Mouse (Mus musculus) erythroid progenitor cell, adult 5-6 weeks (primary cell): ENCODE data around the gene Bag1. TPM values are rescaled to one million over a fixed set of nuclear protein-coding genes. Genes with fewer than 3 reads are reported as not detected.

Experiments
- ATAC-seq: replicated peaks from 2 replicates; pipeline ENCODE4 v1.8.0; 2016; ENCODE audit warnings: moderate number of reproducible peaks, mild to moderate bottlenecking, moderate TSS enrichment, inconsistent platforms; ENCODE audit not compliant: poor library complexity, low FRiP score, severe bottlenecking
- total RNA-seq, 2 experiments: library from RNA; stranded (forward) in 1 of 2; stranded (reverse) in 1 of 2; fragments of 150-400 nt in 1 of 2; fragments of 186-747, 209-891 nt in 1 of 2; gene quantifications; 2 replicates each; pipeline versions ENCODE4 v1.2.3 to v1.2.4; 2015 to 2017; ENCODE audit warnings: low replicate concordance in 2 of 2

Gene Bag1
- total RNA-seq, 2 experiments from 2014 or later, result 125 to 234 TPM

- no peak for ATAC-seq
Measured at GRCm38 (mm10) chr4:40938793-40939192, 9.3 kb downstream of the Bag1 start.

DNA sequence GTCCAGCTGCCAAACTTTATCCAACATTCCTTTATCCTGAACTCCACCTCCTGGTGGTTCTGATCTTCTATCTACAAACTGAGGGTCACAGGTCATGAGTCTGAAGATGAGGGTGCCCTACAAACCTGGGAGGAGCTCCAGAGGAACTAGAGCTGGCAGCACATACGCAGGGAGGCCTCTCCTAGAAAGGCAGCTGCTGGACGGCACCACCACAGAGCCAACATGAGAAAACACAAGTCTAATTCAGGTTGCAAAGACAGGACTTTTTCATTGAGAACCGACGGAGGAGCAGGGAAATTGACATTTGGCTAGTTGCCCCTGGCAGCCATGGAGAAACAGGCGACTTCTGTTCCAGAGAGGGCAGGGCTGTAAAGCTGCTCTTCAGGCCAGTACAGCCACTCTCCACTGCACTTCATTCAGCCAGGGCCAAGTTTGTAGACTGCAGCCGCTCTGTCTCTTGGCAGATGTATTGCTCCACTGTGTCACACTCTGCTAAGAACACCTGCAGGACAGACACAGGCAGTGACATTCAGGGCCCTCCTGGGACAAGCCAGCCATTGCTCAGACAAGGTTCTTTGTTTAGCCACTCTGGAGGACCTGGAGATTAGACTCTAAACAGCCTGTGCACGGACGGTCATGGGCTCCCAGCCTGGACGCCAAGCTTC, 11.8 kb downstream of the Bag1 start:
- no peak for ATAC-seq

DNA sequence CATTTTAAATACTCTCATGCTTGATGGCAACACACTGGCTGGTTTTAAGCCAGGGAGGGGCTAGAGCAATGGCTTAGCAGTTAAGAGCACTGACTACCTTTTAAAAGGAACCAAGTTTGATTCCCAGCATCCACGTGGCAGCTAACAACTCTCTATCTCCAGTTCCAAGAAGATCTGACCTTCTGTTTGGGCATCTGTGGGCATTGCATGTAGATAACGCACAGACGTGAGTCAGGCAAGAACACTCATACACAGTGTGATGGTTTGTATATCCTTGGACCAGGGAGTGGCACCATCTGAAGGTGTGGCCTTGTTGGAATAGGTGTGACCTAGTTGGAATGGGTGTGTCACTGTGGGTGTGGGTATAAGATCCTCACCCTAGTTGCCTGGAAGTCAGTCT, 13.7 kb downstream of the Bag1 start:
- peak; percentile 76 for ATAC-seq

GRCm38 (mm10) chr4:40933694-40934093, 14.4 kb downstream of the Bag1 start:
- no peak for ATAC-seq

DNA sequence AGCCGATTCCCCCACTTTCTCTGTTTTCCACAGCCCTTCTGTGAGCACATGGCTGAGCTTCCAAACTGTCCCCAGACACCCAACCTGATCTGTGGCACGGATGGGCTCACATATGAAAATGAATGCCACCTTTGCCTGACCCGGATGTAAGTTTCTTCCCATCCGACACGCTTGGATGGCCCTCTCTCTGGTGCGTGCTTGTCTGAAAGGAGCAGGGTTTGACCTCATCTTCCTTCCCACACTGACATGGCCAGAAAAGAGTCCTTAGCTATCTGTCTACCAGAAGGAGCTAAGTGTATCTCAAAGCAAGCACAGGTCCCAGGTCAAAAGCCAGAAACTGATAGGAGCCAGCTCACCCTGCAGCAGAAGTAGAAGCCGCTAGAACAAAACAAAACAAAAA, 19.0 kb downstream of the Bag1 start:
- ATAC-seq, result no peak

- no peak for ATAC-seq
Measured at GRCm38 (mm10) chr4:40925568-40925967, 22.5 kb downstream of the Bag1 start.

DNA sequence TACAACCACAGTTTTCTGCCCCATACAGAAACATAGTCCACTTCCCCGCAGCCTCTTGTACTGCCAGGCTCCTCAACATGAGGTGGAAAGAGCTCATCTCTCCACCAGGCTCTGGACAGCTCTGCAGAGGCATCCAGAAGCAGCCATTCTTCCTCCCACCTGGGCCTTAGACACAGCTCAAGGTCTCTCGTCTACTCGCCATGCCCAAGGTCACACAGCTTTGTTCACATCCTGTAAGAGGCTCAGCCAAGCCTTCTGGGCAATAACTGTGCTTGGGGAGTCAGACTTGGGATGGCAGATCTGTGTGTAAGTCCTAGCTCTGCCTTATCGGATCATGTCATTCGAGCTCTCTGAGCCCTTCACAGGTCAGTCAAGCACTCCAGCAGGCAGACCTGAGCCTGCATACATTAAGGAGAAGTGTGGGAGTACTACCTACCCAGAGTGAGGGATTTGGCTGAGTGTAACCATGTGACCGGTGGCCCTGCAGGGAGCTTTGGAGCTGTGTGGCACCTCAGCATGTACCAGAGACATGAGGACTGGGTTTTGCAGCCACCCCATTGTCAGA, 24.9 kb downstream of the Bag1 start:
- ATAC-seq, result no peak

- ATAC-seq, result no peak
Measured at GRCm38 (mm10) chr4:40921288-40921687, 26.8 kb downstream of the Bag1 start.

GRCm38 (mm10) chr4:40920576-40920975, 27.5 kb downstream of the Bag1 start:
- ATAC-seq, result no peak

DNA sequence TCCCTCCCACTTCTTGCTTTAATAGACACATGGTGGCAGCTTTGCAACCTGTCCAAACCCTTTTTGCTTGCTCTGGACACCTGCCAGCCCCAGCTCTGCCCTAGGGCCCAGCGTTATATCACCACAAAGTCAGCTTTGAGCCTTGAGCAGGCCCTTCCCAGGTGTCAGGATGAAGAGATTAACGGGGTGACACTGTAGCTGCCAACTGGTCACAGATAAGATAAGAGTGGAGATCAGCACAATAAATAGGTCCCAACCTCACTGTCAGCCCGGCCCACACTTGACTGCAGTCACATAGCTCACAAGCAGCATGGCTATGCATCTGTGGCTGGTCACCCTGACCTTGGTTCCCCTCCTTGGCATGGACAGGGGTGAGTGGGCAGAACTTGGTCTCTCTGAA, 28.3 kb downstream of the Bag1 start, which contains the start of gene Spink4:
TSS of gene Spink4 (plus strand) at position 268 of the 400 bp plus-strand sequence.
- 0 out of 2 replicates have a peak, but pooled peaks have one; percentile 31 for ATAC-seq

GRCm38 (mm10) chr4:40916592-40917155, 31.4 kb downstream of the Bag1 start:
- ATAC-seq, result no peak

DNA sequence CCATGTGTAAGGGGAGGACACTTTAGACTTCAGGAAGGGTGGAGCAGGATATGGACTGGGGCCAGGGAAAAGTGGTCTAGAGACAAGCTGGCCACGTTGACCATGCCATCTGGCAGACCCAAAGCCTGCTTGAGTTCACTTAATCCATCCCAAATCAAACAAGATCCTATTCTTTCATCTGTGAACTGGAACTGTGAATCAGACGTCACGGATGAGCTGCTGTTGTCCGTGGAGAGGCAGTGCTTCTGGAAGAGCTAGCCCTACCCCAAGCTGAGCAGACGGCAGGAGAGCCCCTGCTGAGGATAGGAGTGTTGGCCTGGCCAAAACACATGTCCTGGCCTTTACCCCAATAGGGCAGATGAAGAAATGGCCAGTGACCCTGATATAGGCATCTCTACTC, 32.1 kb downstream of the Bag1 start:
- ATAC-seq, result no peak

- no peak for ATAC-seq
Measured at GRCm38 (mm10) chr4:40914287-40914867, 33.7 kb downstream of the Bag1 start.

- no peak for ATAC-seq
Measured at GRCm38 (mm10) chr4:40908261-40908969, 39.7 kb downstream of the Bag1 start.

DNA sequence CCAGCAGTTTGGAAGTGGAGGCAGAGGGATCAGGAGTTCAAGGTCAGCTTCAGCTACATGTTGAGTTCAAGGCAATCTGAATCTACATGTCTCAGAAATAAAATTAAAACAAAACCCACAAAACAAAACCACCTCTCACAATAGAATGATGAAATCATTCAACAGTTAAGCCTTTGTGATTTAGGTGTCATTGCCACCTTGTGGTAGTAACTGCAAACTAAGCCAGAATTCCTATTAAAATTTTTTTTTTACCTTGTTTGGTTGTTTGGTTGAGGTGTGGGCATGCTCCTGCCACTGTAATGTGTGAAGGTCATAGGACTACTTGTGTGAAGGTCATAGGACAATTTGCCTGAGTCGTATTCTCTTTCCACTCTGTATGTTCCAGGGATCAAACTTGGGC, 41.8 kb downstream of the Bag1 start:
- no peak for ATAC-seq

DNA sequence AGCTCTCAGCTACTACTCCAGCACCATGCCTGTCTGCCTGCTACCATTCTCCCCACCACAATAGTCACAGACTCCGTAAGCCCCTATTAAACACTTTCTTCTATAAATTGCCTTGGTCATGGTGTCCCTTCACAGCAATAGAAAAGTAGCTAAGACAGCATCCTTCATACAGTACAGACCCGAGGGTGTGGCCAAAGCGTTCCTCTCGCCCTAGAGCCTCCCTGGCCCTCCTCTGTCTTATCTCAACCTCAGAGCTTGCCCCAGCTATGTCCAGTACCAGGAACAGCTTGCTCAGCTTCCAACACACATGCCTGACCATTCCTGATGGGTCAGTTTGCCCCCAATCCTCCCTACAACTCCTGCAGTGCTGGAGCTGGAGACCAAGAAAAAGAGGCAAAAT, 47.5 kb downstream of the Bag1 start:
- no peak for ATAC-seq

GRCm38 (mm10) chr4:40900071-40900470, 48.0 kb downstream of the Bag1 start:
- ATAC-seq, result no peak

- no peak for ATAC-seq
Measured at GRCm38 (mm10) chr4:40899264-40899663, 48.8 kb downstream of the Bag1 start.

DNA sequence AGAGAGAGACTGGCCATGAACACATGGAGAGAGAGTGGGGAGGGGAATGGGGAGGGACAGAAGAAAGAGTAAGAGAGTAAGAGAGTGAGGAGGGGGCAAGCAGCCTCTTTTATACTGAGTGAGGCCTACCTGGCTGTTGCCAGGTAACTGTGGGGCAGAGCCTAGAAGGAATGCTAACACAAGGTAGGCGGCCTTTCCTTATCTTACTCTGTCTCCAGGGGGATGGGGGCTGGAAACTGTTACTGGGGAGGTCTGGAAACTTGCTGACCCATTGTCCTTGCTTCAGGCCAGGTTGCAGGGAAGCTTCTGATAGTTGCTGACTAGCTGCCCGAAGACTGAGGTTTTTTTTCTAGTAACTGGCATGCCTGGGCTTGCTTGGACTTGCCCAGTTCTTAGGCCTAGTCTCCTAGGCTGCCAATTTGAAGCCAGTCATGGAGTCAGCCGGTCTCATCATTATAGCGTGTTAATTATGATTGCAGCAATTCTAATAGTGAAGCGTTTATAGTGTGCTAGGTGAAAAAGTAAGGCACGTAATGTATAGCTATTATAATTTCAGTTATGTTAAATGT, 49.5 kb downstream of the Bag1 start:
- no peak for ATAC-seq

DNA sequence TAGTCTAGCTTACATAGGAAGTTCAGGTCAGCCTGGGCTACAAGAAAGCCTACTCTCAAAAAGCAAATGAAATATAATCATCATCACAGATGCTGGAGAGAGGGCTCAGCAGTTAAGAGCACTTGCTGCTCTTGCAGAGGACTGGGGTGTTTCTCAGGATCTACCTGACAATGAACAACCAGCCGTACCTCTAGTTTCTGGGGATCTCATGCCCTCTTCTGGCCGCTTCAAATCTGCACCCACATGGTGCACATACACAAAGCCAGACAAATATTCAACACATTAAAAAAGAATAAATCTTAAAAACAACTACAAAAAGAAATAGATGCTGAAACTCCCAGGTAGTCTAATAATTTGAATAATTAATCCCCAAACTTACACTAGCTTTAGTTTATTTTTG, 52.4 kb downstream of the Bag1 start:
- ATAC-seq, result no peak
